Mouse (Mus musculus) layer of hippocampus, postnatal 25 days (tissue): ENCODE results near the gene Chrnb2. TPM values are rescaled to one million over a fixed set of nuclear protein-coding genes. Genes with fewer than 3 reads are reported as not detected.
A peak's percentile ranks its signal among the peaks of the same experiment; 100 is the strongest.

Source experiments
- DNase-seq, 2 experiments: peaks; one replicate each; pipeline ENCODE4 v3.0.0; 2022; ENCODE audit warnings: mixed read lengths in 2 of 2, low spot score in 1 of 2; ENCODE audit errors: extremely low spot score in 1 of 2
- total RNA-seq, 2 experiments: library from RNA; stranded (reverse); gene quantifications; 2 replicates each; pipeline ENCODE4 v1.2.3; 2021

Gene Chrnb2
- total RNA-seq, 2 experiments from 2014 or later: 28.2 to 30.5 TPM

DNA sequence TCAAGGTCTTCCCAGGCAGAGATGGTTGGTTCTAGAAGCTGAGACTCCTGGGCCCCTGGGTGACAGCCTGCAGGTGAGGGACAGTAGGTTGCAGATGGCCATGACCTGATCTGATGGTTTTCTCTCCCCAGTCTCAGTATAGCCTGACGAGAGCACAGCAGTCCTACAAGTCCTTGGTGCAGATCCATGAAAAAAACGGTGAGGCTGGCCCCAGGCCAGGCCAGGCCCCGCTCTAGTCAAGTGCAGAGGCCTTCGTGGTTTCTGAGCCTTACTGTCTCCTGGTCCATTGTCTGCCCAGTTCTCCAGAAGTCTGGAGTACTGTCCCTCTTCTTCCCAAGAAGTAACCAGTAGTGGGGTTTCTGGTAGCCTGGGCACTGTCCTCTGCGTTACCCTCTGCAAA, 17.2 kb upstream of the Chrnb2 start:
- no peak for DNase-seq

DNA sequence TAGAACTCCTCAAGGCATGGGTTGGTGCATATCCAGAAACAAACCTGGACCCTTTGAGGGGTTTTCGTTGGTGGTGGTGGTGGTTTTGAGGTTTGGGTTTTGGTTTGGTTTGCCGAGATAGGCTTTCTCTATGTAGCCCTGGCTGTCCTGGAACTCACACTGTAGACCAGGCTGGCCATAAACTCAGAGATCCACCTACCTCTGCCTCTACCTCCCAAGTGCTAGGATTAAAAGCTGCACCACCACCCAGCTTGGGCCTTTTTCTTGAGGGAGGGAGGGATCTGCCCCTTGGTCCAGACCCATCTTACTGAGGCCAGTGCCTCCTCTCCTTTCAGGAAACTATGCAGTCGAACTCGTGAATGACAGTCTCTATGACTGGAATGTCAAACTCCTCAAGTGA, 15.7 kb upstream of the Chrnb2 start:
- no peak for DNase-seq

DNA sequence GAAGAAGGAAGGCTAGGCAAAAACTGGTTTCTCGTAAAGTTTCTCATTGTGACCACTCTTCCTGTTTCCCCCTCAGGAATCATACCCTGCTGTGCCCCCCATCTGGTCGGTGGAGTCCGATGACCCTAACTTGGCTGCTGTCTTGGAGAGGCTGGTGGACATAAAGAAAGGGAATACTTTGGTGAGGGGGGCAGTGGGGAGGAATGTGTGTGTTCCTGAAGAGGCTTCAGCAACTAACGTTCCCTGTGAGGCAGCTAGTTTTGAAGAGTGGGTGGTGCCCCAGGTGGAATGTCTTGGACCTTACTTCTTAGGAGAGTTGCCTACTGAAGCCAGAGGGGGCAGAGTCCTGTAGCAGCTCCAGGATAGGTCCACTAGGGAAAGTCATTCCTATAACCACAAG, 11.6 kb upstream of the Chrnb2 start:
- DNase-seq: no peak

DNA sequence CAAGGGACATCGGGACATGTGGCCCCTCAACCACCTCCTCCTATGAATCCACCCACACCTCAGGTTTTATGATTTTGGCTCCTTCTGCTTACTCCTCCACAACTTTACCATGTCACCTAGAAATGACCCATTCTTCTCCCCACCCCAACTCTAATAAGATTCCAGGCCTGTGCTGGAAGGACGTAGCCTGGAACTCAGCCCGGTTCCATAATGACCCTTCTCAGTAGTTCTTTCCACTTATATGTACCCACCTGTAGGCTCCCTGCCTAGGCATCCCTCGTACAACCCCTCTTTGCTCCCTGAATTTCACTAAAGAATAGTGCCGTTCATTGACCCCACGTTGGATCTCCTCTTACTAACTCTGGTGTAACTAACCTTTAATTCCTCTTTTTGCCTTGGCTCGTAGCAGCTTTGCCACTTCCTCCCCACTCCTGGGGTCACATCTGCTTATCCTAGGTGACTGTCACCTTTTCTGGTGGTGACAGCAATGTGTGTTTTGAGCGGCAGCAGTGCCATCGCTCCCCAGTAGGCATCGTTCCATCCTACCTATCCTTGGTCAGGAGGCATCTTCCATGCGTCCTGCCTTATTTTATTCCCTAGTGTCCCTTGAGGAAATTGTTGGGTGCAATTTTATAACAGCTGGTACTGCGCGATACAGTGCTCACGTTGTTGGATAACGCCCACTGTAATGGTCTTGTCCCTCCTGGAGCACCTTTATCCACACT, 10.0 kb upstream of the Chrnb2 start:
- no peak for DNase-seq

DNA sequence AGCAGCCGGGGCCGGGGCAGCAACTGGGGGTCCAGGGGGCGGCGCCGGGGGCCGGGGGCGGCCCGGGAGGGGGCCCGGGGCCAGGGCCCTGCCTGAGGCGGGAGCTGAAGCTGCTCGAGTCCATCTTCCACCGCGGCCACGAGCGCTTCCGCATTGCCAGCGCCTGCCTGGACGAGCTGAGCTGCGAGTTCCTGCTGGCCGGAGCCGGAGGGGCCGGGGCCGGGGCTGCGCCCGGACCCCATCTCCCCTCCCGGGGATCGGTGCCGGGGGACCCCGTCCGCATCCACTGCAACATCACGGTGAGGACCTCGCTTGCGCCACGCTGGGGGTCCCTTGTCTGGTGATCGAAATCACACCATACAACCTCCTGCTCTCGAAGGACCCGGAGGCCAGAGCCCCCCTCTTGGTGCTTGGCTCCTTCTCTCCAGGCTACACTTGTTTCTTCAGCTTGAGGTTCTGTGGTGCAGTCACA, 9.3 kb upstream of the Chrnb2 start:
- peak in 1 of 2 experiments; percentile 42 for DNase-seq

DNA sequence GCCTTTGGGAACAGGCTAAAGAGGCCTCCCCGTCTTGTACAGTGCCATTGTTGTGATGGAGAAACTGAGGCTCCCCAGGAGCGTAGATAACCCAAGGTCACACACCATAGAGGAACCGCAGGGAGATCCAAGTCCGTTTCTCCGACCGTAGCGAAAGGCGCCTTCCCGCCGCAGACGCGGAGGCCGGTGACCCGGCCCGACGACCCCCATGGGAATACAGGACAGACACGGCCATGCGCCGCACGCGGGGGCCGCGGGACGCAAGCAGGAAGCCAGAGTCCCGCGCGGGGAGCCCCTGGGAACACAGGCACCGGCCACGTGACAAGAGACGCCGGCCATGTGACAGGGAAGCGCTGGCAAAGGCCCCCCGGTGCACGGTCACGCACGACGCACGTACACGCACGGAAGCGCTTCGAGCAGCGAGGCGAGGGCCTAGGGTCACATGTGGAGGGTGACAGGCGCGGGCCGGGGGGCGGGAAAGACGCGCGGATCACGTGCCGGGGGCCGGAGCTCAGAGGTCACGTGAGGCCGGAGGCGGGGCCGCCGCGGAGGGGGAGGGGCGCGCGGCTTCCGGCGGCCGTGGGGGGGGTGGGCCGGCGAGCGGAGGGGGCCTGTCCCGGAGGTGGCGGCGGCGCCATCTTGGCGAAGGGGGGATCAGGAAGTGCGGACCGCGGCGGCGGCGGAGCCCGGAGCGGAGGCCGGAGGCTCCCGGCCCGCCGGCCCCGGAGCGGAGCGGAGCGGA, 8.7 kb upstream of the Chrnb2 start, which contains the start of gene Ube2q1:
TSS of gene Ube2q1 (plus strand) at position 649 of the 742 bp plus-strand sequence.
- peak; percentile 91 to 97 for DNase-seq

DNA sequence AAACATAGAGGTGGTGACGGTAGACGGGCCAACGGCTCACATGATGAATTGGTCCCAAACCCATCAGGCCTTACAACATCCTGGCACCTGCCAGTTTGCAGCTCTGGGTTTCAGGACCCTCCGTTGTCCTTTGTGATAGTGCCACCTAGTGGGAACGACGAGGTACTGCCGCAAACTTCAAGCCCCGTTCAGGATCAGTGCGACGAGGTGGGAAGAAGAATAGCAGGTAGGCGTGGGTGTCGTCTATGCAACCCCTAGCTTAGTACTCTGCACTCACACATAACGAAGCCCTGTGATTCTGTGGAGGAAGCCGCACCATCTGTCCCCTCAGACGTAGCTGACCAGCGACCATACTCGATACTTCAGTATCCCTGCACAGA, 8.1 kb upstream of the Chrnb2 start:
- DNase-seq: peak; percentile 73

DNA sequence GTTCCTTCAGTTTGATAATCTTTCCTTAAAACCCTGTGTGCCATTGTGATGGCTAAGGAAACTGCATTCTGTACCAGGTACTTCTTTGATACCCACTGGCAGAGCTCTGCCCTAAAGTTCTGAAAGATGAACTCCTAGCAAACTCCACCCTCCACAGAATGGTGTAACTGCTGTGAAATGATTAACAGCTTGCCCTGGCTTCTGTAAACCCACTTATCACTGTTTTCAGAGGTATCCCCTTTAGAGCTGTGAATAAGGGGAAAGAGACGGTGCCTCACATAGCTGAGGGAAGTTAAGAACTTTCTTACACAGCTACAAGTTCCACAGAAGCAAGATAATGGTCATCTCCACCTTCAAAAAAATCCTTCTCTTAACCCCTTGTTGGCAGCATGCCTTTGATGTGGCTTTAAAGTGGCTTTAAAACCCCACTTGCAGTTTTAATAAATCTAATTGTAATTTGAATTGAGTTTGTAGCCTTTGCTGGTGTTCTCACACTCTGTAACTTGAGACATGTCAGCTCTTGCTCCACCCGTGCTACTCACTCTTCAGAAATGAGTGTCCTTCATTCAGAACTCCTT, 6.1 kb upstream of the Chrnb2 start:
- no peak for DNase-seq

DNA sequence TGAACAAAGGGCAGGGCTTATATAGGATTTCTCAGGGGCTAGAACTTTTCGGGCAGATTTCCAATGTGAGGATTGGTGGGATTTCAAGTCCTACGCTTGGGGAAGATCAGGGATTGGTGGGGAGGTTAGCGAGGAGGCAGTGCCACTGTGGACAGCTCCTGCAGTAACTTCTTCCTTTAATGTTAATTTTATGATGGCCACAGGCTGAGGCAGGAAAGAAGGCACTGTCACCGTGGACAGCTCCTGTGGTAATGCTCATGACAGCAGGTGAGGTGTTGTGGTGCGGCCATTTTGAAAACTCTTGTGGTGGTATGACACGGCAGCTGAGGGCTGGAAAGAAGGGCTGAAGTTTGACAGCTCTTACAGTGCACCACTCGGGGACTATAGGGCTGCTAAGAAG, 5.2 kb upstream of the Chrnb2 start:
- DNase-seq: no peak

DNA sequence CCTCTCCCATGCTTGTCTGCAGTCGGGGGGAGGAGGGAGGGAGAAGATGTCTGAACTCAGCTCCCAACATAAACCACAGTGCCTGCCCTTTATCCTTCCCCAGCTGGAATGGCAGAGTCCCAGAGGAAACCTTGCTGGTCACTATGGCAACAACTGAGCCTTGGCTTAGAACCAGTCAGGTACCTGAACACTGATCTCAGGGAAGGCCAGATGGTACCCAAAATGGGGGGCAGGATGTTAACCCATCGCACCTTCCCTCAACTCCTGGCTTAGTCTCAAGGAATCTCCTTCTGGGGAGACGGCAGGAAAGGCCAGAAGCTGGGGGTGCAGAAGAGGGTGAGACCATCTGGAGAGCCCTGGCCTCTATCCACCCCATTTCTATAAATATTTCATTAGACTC, 4.6 kb downstream of the Chrnb2 start:
- no peak for DNase-seq

DNA sequence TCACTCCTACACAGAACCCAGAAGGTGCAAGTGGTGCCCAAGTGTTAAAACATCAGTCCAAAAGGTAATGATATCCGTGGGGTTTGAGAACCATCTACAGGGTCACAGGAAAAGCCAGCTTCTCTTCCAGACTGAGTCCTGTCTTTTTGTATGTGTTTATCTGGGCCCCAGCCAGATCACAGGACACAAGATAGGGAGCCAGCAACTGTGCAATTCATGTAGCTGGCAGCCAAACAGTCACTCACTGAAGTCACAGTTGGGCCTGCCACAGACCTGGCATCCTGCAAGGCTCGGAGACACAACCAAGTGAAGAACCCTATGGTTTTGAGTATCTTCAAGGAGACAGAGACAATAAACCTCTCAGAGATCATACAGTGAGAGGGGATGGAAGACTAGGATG, 6.6 kb downstream of the Chrnb2 start:
- DNase-seq: no peak

DNA sequence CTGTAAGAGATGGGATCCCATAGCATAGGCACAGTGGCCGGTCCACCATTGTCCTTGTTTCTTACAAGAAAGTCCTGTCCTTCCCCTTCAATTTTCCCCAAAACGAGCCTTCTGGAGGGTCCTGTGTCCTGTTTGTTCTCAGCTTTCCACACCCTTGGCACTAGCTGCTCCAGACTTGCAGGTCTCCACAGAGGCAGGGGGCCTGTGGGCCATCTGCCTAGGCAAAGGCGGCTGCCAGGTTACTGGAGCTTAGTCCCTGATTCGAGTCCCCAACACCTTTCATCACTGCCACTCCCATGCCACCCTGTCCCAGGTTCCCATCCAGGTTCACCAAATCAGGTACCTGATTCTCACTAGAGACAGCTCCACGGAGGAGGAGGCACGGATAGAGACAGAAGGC, 9.1 kb downstream of the Chrnb2 start:
- DNase-seq: no peak

DNA sequence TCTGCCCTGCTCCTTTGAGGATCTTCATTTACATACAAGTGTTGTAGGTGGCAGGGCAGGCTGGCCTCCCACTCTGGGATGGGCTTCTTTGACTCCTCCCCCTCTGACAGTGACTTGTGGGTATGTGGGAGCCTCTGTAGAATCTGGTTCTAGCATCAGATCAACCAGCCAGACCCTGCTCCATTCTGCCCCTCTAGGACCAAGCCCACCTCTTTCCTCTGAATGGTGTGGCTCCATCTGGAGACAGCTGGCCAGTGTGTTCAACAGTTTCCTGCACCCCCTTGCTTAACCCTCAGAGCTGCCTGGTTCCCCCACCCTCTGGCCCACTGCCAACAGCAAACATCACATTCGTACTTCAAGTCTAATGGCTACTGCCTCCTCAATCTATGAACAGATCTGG, 12.1 kb downstream of the Chrnb2 start:
- no peak for DNase-seq

DNA sequence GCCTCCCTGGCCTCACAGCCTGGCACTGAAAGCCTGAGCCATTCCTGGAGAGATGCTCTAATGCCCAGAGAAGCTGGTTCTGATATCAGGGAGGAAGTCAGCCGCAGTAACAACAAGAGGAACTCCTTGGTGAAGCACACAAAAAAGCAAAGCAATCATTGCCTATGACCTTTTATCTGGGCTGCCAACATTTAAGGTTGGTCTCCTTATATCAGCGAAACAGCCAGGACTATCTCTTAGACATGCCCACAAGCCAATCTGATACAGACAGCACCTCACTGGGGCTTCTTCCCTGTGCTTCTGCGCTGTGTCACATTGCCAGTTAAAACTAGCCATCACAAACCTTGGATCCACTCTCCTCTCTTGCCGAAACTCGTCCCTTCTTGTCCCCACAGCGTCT, 25.9 kb downstream of the Chrnb2 start:
- DNase-seq: no peak

DNA sequence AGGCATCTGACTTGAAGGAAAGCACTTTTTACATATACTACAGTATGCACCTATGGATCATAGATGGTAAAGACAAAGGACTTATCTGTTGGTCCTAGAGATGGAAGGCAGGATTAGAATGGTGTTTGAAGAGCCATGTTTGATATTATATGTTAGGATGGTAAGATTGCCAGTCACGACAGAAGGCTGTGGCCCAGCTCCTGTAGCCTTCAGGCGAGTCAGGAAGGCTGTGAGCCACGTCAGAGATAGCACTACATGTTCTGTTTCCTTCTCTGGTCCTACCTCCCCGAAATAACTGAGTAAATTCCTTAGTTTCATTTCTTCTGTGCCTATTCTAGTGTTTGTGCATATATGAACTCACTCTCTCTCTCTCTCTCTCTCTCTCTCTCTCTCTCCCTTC, 32.3 kb downstream of the Chrnb2 start:
- no peak for DNase-seq

DNA sequence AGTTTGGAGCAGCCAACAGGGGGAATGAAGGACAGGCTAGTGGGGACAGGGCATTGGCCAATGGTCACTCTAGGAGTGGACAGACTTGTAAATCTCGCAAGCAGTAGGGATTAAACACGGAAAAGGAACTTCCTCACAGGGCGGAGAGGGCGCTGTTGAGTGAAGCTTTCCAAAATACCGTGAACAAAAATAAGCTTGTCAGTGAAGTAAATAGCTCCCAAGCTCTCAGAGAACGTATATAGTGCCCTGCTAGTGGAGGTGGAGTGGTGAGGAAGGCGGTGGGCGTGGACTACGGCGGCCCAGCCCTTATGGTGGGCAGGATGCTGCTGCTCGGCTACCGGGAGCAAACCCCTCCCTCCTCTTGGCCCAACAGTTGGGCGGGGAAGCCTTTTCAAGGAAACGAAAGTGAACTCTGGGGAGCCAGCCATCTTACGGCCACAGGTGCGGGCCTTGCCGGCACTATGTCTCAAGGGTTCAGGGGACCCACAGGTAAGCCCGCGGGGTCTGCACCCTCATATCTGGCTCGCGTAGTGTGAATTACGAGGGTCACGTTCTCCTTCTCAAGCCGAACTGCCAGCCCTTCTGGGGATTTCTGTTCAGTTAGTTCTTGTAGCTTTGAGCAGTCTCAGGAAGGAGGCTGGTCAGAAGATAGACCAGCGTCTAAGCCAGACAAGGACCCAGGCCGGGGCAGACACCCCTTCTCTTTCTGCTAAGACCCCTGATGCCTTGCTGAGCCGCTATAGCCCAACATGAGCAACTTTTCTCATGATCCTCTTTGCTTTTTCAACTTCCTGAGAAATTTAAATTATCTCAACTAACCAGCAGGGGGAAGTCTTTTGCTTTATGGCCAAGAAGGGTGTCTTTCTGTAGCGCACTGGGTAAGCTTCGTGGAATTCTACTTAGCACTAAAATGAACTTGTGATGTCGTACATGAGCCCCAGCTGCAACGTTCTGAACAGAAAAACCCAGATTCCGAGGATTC, 33.8 kb downstream of the Chrnb2 start:
- DNase-seq: peak in 1 of 2 experiments; percentile 30

DNA sequence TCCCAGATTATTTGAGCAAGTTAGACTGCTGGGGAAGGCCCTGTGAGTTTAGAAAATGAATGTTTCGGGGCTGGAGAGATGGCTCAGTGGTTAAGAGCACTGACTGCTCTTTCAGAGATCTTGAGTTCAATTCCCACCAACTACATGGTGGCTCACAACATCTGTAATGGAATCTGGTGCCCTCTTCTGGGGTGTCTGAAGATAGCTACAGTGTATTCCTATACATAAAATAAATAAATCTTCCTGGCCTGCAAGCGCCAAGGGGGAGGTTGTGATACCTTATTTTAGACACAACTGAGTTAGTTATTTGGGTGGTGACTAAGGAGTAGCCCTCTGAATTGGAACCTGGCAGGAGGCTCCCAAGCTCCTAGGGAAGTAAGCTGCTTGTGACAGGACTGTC, 35.6 kb downstream of the Chrnb2 start:
- DNase-seq: no peak

DNA sequence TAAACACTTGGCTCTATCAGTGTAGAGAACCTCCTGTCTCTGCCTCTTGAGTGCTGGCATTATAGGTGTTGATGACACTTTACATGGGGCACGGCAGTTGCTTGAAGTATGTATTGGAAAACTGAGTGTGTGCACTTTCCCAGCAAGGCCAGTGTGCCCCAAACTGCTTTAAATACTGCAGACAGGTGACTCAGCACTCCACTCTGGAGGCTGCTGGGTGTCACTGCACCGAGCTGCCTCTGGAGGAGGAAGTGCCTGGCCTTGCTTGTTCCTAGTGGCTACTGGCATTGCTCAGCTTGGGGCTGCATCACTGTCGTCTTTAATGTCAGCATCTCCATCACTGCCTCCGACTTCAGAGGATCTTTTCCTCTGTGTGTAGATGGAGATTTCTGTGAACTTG, 37.4 kb downstream of the Chrnb2 start:
- DNase-seq: no peak

DNA sequence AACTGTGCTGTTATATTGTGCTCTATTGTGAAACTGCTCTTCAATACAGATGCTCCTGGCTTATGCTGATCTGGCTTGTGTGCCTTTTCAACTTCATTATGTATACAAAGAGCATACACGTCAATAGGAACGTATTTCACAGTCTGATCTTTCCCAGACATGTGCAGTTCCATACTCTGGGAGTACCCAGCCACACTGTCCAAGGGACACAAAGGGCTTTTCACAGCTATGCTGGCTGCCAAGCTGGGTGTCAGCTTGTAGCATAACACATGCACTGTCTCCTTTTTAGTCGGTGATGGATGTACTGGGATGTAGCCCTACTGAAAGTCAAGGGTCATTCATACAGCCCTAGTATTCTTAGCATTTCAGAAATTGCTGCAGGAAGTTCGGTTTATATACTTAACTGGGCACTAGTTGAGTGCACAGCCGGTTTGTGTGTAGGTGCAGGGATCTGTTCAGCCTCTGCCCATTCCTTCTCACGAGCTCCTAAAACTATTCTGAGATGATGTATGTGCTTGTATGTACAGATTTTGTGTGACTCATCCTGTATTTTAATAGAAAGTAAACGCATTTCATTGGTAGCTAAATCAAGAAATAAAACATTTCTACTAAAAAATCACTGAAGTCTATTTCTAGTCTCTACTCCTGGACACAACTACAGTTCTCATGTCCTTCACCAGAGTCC, 40.9 kb downstream of the Chrnb2 start:
- DNase-seq: no peak

DNA sequence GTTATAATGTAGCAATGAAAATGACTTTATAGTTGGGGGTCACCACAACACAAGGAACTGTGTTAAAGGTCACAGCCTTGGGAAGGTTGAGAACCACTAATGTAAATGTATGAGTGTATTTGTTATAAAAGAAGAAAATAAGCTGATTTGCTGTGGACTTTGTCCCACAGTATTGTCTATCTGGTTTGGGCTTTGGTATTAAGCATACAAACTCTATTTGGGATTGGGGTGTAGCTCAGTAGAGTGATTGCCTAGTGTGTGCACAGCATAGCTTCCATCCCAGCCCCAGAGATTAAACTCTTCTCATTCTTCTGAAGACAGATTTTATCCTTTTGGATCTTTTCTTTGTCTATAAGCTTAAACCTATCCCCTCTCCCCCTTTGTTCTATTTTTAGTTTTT, 42.4 kb downstream of the Chrnb2 start:
- no peak for DNase-seq
